Mouse (Mus musculus) c-Kit-positive CD71-positive TER-119-positive erythroid progenitor cells, embryonic 14.5 days (primary cell): ENCODE data around the gene Cyp2c29.
"Not testable (repeated sequence)": the region's sequence is repeated elsewhere in the genome, so short reads cannot be mapped to it uniquely, and the experiment has no call there.

Experiments used
- DNase-seq: peaks from one replicate; pipeline ENCODE4 v3.0.0-alpha.2; 2013; ENCODE audit warnings: low spot score

Gene Cyp2c29

DNA sequence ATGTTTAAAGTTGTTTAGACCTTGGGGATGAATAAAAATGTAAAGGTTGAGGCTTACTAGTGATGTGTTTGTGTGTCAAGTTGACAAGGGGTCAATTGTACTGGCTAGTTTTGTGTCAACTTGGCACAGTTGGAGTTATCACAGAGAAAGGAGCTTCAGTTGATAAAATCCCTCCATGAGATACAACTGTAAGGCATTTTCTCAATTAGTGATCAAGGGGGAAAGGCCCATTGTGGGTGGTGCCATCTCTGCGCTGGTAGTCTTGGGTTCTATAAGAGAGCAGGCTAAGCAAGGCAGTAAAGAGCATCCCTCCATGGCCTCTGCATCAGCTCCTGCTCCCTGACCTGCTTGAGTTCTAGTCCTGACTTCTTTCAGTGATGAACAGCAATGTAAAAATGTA lies at the start of gene Cyp2c29:
Cyp2c29 (plus strand) TSS at position 301 of the 400 bp plus-strand sequence.
- not testable (repeated sequence) for DNase-seq

DNA sequence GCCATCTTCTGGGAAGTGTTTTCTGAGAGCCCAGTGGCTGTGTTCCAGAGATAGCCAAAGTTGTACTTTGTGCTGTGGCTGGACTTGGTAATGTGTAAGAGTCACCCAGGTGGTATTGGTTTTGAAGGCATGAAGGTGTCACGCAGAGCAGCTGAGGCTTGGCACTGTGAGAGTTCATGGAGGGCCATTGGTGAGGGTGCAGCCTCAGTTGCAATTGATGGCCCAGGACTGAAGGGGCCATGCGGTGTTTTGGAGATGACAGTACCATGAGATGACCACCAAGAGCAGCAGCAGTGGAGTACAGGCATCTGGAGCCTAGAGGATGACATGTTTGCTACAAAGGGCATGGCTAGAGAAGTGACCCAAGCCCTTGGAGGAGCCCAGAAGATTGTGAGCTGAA lies 2.2 kb upstream of the Cyp2c29 start:
- DNase-seq, result not testable (repeated sequence)

DNA sequence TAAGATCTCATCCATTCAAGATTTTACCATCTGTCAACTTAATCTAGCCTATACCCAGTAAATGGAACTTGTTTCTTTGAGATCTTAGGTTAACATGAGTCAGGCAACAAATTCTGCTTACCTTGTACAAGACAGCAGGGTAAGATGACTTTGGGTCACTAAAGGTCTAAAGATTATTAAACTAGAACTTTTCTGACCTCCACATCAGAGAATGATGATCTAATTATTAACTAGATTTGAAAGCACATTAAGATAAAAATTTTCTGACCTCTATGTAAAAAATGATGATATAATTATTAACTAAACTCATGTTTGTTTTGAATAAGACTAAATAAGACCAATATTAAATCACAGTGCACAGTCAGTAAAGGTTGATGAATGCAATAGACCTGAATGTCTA lies 13.6 kb downstream of the Cyp2c29 start:
- no peak for DNase-seq

DNA sequence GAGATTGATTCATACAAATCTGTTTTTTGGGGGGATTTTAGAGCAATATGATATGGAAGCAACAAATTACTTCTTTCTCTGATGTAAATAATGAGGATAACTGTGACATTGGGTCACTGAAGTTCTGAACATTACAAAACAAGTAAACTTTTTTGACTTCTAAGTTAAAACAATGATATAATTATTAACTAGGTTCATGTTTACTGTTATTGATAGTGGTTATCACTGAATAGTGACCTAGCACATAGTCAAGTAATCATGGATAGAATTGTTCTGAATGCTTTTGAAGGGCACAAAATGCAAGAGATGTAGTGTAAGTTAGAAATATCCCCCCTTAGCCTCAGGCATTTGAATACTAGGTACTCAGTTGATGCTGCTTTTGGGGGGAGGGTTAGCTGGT lies 16.4 kb downstream of the Cyp2c29 start:
- no peak for DNase-seq

DNA sequence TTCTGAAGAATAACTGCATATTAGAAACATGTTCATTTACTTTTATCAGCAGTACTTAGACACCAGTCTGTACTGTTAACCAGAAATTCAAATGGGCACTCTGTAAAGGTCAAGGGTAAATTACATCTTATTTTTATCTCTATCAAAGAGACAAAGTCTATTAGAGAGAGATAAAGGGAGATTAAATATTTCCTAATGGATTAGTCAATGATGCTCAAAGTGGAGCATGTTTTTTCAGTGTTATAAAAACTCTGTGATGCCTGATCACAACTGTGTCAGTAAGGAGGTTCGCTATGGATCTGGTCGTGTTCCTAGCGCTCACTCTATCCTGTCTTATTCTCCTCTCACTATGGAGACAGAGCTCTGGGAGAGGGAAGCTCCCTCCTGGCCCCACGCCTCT lies 17.6 kb downstream of the Cyp2c29 start:
- no peak for DNase-seq

DNA sequence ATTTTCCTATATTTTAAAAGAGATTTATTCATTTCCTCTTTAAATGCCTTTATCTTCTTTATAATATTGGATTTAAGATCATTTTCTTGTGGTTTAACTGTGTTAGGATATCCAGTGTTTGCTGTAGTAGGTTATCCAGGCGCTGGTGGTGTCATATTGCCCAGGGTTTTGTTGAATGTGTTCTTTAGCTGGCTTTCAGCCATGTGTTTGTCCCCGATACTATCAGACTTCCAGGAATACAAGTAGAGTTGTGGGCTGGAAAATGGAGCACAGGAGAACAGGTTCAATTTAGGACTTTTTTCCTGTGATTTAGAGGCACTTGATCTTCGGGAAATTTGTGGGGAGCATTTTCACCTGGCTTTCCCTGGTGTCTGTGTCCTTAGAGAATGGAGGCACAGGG lies 19.8 kb downstream of the Cyp2c29 start:
- DNase-seq, result no peak
